Mouse (Mus musculus) layer of hippocampus, postnatal 25 days (tissue): ENCODE results near the gene Cnn1. TPM values are rescaled to one million over a fixed set of nuclear protein-coding genes. Genes with fewer than 3 reads are reported as not detected.

Experiments
- DNase-seq, 2 experiments: peaks; one replicate each; pipeline ENCODE4 v3.0.0; 2022; ENCODE audit warnings: mixed read lengths in 2 of 2, low spot score in 1 of 2; ENCODE audit errors: extremely low spot score in 1 of 2
- total RNA-seq, 2 experiments: library from RNA; stranded (reverse); gene quantifications; 2 replicates each; pipeline ENCODE4 v1.2.3; 2021

Cnn1 gene
- 1 to 10 TPM in 1 of 2 experiments, under 1 TPM in 1; 0.32 to 1.2 TPM for total RNA-seq

DNA sequence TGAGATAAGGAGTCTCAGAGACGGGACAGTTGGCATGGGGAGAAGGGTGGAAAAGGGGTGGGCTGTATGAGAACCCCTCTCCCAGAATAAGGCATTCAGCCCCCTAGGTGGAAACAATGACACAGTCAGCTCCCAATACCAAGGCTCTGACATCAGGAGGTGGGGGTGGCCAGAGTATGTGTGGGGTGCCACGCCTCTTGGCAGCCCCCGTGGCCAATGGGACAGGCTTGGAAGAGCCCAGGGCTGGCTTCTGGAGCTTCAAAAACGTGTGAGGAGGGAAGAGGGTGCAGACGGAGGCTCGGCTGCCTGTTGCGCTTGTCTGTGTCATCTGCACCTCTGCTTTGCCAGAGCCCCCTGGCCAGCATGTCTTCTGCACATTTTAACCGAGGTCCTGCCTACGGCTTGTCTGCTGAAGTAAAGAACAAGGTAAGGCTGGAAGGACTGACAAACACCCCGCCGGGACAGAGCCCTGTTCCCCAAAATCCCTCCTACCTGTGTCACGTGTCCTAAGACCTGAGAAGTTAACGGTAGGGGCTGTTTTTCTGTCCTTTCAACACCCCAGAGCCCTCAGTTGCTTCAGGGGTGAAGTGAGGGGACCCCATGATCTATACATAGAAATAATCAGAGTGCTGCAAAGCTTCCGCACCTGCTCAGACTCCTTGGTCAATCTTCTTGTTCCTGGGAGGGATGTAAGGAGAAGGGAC lies at the start of gene Cnn1:
TSS of gene Cnn1 (plus strand) at position 224 of the 704 bp plus-strand sequence.
- DNase-seq: no peak

DNA sequence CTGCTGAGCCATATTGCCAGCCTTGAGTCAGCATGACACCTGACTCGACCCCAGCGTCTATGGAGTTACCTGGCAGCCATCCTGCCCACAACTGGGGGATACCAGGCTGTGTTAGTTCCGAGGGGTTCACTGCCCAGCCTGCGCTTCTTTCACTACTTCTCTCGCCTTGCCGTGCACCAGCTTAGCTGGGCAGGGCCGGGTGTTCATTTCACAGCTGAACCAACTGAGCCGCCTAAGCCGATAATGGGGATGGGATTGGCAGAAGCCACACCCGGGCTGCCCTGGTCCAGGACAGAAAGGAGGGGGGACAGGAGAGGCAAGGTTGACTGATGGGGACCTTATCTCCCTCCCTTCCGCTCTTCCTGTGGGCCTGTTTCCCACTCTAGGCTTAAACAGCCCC lies 49.7 kb upstream of the Cnn1 start:
- no peak for DNase-seq

DNA sequence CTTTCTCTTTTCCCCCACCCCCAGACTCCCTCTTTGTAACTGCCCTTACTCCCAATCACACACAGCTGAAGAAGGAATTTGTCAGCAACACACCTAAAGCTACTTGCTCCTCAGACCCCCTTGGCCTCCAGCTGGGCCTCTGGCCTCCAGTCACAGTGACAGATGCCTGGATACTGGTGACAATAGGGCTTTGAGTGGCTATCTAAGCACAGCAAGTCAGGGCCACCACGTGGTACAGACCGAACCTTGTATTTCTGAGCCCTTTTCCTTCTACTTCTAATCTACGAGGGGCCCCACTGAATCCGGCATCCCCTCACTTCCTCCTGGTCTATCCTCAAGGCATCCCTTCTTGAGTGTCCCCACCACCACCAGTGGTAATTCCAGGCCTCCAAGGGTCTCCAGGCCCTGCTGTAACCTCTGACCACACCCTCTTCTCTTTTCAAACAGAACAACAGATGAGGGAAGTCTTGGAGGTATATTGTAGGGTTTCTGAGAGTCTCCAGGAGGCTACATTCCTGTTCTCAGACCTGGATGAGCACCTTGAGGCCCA lies 49.2 kb upstream of the Cnn1 start:
- no peak for DNase-seq

DNA sequence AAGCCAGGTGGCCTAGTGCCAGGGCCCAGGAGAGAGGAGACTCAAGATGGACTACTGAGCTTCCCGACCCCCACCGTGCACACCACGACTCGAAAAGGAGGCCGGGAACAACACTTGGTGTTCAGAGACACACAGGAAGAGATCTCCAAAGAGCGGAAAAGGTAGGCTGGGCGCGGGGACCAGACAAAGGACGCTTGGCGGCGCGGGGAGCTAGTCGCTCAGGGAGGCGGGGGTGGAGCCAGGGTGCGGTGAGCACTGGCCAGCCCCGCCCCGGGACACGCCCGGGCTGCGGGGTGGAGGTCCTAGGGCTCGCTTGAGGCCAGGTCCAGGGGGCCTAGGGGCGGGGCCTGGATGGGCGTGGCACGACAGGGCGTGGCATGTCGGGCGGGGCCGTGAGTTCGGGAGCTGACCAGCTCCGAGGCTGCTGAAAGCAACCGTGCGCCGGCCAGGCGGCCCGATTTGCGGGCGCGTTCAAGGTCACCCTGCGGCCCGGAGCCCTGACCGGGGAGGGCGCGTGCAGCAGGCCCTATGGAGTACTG lies 48.6 kb upstream of the Cnn1 start:
- DNase-seq: peak; percentile 44 to 56

DNA sequence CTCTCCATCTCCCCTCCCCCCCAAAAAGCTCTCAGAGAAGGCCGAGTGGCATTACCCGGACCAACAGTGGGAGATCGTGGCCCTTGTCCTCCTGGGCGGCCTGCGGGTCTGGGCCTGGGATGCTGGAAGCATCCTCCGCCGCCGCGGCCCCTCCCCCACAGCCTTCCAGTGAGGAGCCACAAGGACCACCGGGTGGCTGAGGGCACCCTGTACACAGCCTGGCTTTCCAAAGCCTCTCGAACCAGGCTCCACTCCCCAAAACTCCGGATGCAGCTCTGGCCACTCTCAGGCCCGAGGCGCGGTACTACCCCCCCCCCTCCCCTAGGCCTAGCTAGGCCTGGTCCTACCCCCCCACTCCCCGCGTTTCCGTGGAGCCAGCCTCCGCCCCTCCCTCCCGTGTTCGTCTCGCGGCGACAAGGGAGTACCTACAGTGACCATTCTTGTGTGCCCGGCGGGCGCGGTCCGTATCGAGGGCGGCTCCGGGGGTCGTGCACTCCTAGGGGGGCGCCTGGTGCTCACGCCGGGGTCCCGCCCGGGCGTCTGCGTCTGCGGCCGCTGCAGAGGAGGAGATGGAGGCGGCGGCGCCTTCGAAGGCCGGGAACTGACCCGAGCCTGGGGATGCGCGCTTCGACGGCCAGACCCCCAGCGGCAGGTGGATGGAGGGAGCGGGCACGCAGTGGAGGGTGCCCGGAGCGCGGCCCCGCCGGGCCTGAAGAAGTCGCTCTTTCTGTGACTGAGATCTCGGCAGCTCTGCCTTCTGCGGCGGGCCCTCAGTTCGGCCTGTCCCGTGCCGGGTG lies 47.7 kb upstream of the Cnn1 start:
- DNase-seq: no peak

DNA sequence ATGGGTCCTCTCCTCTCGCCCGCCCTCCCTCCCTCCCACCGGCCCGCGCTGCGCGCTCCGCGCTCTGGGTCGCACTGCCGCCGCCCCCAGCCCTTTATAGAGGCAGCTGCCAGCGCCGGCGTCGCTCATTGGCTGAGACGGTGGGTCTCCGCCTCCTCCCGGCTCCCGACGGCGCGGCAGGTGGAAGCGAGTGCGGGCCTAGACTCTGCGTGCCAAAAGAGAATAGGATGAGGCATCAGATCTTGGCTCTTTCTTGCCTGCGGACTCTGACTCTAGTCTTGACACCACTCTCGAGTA lies 47.1 kb upstream of the Cnn1 start, which contains the start of gene Elavl3:
TSS of gene Elavl3 (minus strand) at position 66 of the 297 bp plus-strand sequence.
- peak; percentile 73 to 76 for DNase-seq

DNA sequence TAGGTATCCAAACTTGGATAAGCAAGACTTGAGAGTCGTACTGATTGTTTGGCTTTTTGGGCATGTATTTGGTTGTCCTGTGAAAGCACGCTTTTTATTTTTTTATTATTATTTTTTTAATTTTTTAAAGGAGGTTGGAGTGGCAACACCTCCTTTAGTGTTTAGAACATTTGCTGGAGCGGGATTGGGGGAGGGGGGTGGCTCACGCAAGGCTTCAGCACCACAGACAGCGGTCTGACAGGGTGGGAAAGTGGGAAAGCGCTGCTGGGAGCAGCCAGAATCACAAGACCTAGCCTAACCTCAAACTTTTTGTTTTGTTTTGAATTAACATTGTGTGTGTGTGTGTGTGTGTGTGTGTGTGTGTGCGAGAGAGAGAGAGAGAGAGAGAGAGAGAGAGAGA lies 45.4 kb upstream of the Cnn1 start:
- no peak for DNase-seq

DNA sequence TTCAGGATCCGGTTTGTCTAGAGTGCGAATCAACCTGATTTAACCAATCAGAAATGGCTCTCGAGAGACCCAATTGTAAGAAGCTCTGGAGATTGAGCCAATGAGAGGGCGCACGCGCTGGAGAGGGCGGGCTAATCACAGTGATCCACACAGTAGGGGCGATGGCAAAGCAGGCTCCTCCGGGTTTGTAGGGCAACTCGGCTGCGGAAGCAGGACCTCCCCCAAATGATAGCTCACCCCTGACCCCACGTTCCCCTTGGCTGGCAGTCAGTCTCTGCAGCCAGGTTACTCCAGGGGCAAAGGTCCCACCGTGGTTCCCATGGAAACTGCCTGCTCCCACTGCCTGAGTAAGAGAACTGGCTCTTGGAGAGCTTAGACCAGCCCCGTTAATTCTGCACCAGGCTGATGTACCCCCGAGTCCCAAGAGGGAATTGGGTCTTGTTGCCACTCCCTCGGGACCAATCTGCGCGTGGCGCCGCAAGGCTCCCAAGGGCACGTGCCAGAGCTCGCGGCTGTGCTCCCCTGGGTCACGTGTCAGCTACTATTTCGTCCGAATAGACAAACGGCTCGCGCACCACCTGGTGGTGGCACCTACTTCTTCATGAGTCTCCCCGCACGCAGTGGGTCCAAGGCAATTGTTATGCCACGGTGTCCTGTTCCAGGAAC lies 44.5 kb upstream of the Cnn1 start:
- peak; percentile 66 to 69 for DNase-seq

DNA sequence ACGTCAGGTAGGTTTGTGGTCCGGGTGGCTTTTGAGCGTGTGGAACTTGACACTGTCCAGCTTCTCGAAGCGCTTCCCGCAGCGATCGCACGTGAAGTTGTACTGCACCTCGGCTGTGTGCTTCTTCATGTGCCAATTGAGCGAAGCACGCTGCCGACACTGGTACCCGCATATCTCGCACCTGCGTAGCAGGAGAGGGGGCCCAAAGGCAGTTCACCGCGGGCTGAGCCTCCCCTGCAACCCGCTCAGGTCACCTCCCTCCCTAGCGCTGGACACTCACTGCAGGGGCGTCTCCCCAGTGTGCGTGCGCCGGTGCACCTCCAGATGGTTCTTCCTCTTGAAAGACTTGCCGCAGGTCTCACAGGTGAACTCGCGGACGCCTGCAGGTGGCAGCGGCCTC lies 43.3 kb upstream of the Cnn1 start:
- DNase-seq: no peak

DNA sequence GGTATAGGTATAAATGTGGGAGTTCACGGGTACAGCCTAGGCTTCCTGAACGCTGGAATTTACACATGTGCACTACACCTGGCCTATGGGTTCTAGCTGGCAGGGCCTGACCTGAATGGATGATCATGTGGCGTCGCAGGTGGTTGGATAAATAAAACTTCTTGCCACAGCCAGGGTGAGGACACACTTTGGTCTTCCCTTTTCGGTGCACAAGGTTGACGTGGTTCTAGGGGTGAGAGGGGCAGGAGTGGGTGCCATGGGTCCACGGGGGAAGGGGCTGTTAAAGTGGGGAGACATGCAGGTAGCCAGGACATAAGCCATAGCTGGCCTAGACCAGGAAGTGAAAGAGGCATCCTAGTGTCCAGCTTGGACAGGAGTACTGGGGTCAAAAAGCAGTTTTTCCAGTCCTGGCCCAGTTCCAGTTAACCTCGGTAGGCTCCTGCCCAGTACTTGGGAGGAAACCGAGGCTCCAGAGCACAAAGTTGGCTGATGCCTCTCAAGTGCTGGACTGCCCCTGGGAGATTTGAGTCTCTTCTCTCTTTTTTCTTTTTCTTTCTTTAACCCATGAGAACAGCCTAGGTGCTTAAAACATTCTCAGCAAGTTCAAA lies 42.6 kb upstream of the Cnn1 start:
- no peak for DNase-seq

DNA sequence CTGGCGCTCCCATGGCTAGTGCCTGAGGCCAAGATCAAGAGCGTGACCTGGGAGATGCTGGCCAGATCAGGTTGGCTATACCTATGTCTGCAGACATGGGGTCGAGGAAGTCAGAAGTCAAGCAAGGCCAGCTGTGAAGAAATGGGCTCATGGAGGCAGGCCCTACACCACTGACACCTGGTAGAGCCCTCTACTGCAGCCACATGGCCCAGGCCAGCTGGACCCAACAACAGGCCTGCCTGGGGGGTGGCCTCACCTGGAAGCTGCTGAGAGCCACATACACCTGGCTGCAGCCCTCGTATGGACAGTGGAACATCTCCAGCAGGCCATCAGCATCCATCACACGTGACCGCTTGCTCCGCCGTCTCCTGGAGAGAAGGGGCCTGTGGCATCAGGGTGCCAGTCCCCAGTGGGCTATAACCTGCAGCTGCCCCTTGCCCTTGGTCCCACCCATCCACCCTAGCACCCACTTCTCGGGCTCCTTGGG lies 41.9 kb upstream of the Cnn1 start:
- DNase-seq: no peak

DNA sequence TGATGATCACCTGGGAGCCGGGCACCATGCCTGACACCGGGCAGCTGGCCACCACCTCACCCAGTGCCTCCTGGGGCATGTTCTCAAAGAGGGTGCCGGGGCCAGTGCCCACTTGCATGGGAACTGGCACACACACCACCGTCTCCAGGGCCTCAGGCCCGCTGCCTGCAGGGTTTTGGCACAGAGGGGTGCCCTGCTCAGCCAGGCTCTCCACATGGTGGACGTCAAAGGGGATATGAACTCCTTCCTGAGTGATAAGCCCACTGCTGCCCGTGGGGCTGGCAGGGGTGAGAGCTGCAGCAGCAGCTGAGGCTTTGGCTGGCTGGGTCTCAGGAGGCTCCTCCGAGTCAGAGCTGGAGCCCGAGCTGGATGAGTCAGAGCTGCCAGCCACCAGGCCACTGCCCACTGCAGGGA lies 41.0 kb upstream of the Cnn1 start:
- DNase-seq: peak in 1 of 2 experiments; percentile 32

DNA sequence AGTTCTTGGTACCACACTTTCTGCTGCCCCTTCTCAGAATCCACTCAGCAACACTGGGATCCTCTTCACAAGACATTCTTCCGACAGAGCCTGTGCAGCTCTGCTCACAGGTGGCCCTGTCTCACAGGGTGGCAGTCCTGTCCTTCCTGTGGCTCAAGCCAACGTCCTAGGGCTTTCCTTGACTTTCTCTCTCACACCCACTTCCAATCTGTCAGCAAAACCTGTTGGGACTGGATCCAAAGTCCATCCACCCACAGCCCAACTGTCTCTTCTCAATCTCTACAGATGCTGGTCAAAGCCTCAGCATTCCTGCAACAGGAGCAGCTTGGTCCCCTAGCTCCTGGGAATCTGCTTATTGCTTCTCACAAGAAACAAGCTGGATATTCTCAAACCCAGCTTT lies 37.7 kb upstream of the Cnn1 start:
- DNase-seq: peak in 1 of 2 experiments; percentile 31

DNA sequence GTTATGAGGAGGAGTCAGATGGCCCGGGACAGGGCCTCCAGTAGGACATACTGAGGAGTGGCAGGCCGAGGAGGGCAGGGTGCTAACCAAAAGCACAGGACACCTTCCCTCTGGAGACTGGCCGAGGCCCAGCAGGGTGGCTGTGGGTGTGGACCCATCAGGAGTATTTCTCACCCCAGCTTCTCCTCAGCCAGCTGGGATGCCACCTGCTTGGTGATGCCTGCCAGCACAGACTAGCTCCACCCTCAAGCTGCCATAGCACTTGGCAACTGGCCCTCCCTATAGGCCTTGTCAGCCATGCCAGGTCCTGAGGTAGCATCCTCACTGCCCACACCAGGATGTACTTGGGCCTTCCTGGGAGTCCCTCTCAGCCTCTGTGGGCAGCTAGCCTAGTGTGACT lies 34.7 kb upstream of the Cnn1 start:
- peak; percentile 39 to 54 for DNase-seq

DNA sequence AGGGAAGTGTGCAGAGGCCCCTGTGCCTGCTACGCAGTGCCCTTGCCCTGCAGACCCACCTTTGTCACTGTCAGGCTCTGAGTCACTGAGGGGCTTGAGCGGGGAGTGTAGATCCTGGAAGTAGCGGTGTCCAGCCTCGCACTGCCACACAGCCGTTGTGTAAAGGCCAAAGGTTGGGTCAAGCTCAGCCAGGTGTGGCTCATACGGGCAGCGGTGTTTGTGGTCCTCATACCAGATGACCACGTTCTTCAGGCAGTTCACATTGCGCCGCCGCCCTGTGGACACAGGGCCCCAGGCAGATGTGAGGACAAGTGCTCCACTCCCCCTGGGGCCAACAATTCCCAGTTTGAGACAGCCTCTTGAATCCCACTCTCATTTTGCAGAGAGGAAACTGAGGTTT lies 33.4 kb upstream of the Cnn1 start:
- no peak for DNase-seq

DNA sequence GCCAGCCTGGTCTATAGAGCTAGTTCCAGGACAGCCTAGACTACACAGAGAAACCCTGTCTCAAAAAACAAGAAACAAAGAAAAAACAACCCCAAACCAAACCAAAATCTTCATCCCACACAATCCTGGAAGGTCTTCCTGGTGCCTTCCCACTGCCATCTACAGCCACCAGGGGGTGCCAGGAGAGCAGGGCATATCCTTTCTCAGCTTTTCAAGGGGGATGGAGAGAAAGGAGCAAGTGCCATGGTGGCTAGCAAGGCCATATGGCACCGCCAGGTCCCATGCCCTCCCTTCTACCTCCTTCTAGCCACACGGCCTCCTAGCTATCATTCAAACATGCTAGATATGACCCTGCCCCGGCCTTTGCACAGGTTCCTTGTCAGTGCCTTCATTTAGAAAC lies 32.6 kb upstream of the Cnn1 start:
- DNase-seq: peak; percentile 39 to 67

DNA sequence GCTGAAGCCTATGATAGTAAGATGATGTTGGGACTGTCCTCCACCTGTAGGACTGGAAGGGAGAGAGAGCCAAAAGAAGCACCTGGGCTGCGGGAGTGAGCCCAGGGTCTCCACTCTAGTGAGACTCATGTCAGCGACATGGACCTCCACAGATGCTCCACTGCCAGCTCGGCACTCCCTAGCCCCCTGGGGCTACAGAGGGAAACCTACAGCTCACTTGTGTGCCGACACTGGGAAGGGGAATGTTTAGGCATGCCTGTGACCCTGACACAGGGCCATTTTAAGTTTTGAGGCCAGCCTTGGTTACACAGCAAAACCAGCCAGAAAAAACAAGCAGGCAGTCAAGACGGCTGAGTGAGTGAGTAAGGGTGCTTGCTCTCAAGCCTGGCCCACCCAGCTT lies 31.8 kb upstream of the Cnn1 start:
- no peak for DNase-seq

DNA sequence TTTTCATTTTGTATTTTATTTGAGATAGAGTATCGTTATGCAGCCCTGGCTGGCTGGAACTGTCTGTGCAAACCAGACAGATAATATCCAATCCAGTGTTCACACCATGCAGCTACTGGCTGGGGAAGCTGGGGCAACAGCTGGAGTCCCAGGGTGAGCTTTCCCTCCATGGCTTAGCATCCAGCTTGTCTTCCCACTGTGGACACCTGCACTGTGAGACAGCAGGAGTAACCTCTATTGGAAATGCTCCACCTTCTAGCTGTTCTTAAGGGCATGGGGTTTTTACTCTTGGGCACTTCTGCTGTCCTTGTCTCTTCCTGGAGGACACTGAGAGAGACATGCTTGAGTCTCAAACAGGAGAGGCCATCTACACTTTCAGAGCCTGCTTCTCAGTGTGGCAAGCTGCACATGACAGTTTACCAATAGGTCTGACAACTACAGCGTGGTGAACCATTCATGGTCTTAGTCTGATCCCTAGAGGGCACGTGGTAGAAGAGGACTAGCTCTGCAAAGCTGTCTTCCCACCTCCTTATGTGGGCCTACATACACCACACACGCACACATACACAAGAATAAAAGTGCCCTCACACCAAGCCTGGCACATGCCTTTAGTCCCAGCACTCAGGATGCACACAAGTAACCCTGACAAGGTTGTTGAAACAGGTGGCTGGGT lies 29.0 kb upstream of the Cnn1 start:
- no peak for DNase-seq

DNA sequence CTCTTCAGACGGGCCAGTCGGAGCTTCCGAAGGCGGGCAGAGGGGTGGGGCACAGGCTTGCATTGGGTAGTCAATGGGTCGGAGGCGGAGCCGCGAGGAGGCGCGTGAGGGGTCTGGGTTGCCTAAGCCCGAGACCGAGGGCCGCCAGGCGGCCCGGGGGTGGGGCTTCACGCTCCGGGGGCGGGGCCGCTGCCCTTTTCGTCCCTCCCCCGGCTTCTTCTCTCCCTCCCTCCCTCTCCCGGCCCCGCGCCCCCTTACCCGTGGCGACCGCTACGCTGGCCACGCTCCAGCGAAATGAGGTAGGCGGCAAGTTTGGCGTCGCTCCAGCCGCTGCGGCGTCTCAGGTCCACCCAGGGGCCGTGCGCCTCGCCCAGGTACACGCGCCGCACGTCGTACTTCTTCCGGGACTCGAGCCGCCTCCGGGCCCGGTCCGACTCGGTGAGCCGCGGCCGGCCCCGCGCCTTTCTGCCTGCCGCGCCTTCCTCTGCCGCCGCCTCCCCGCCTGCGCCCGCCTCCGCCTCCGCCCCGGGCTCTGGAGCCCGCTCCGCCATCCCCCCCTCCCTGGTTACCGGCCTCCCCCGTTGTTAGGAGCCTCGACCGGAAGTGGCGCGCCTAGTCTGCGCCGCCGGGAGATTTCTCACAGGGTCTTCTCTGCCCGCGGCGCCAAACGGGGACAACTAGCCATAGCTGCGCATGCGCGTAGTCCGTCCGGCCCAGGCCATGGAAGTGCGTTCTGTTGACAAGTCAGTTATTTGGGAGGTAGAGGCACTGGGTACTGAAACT lies 28.0 kb upstream of the Cnn1 start, which contains the start of the genes Gm49318 and Zfp653:
TSS of gene Gm49318 (minus strand) at position 469 of the 783 bp plus-strand sequence.
TSS of gene Zfp653 (minus strand) at position 586 of the 783 bp plus-strand sequence.
- DNase-seq: peak; percentile 96
